Mouse (Mus musculus) neural tube, embryonic 12.5 days (tissue): Measurements from ENCODE around the gene Asxl1. TPM values are rescaled to one million over a fixed set of nuclear protein-coding genes. Genes with fewer than 3 reads are reported as not detected.
"Not testable (repeated sequence)": the region's sequence is repeated elsewhere in the genome, so short reads cannot be mapped to it uniquely, and the experiment has no call there.

Experiments
- ATAC-seq: fragments of 200-750 bp; cut with Nextera tagmentation; 2 replicates; pipeline ENCODE4 v1.8.0; 2017; ENCODE audit warnings: low read depth, mild to moderate bottlenecking, moderate TSS enrichment, moderate library complexity; ENCODE audit not compliant: low FRiP score
- H3K27ac ChIP-seq: fragments of 300-500 bp; sonication (generic); 2 replicates; pipeline ENCODE4 v1.5.1; 2016
- H3K27me3 ChIP-seq: fragments of 300-500 bp; sonication (generic); replicated peaks from 2 replicates; pipeline ENCODE4 v1.6.1; 2016; ENCODE audit warnings: mild to moderate bottlenecking
- H3K36me3 ChIP-seq: fragments of 300-500 bp; sonication (generic); 2 replicates; pipeline ENCODE4 v1.6.1; 2016; ENCODE audit warnings: mild to moderate bottlenecking
- H3K4me1 ChIP-seq: fragments of 300-500 bp; sonication (generic); 2 replicates; pipeline ENCODE4 v1.6.1; 2016
- H3K4me2 ChIP-seq: fragments of 300-500 bp; sonication (generic); replicated peaks from 2 replicates; pipeline ENCODE4 v1.6.1; 2016; ENCODE audit warnings: mild to moderate bottlenecking
- H3K4me3 ChIP-seq: fragments of 300-500 bp; sonication (generic); 2 replicates; pipeline ENCODE4 v1.5.1; 2016
- H3K9ac ChIP-seq: fragments of 300-500 bp; sonication (generic); 2 replicates; pipeline ENCODE4 v1.6.1; 2016; ENCODE audit warnings: mild to moderate bottlenecking
- H3K9me3 ChIP-seq: fragments of 300-500 bp; sonication (generic); 2 replicates; pipeline ENCODE4 v1.6.1; 2016; ENCODE audit warnings: mild to moderate bottlenecking
- WGBS: fragments of 180-500 bp; shearing (Covaris S2); methylation state at CpG from one replicate; pipeline ENCODE4 v1.1.7; 2016; 5-methylcytosine and 5-hydroxymethylcytosine counted together
- polyA plus RNA-seq: library from polyadenylated mRNA; unstranded; fragments of >200 nt; fragmentation: Nextera tagmentation; extraction: Ambion mirVana; gene quantifications from 2 replicates; pipeline ENCODE4 v1.2.1, GENCODE M21; 2016

Gene Asxl1
- polyA plus RNA-seq, 1 experiment from 2014 or later: 21.1 TPM

GRCm38 (mm10) chr2:153346221-153347182 is 873 bp downstream of the Asxl1 start:
- under 1% methylated on average over 56 of the region's 76 CpGs for WGBS
- H3K27ac ChIP-seq: peak overlapping the region; percentile 94
- H3K9ac ChIP-seq: peak overlapping the region; percentile 92
- peak; percentile 42 for ATAC-seq
- no peaks in the 10 kb centered on the region for H3K9me3 ChIP-seq
- H3K36me3 ChIP-seq: no peaks in the 10 kb centered on the region
- H3K4me1 ChIP-seq: peaks cover 32% of the 10 kb centered on the region
- no peaks in the 10 kb centered on the region for H3K27me3 ChIP-seq
- H3K4me2 ChIP-seq: peak overlapping the region; percentile 68
- H3K4me3 ChIP-seq: peak overlapping the region; percentile 92

- peaks cover 4% of the 10 kb centered on the region; the same call in 1 of the 2 replicates for H3K36me3 ChIP-seq
- no peak for ATAC-seq
- H3K9ac ChIP-seq: peak overlapping the region; percentile 92
- H3K27me3 ChIP-seq: no peaks in the 10 kb centered on the region
- H3K9me3 ChIP-seq: no peaks in the 10 kb centered on the region
- H3K4me1 ChIP-seq: peaks cover 32% of the 10 kb centered on the region
- WGBS: 12% methylated on average over 9 of the region's 9 CpGs
- peak overlapping the region; percentile 92 for H3K4me3 ChIP-seq
- H3K4me2 ChIP-seq: peak overlapping the region; percentile 68
- no peak overlapping the region for H3K27ac ChIP-seq
These were observed 1.7 kb downstream of the Asxl1 start for GRCm38 (mm10) chr2:153347183-153347781.

DNA sequence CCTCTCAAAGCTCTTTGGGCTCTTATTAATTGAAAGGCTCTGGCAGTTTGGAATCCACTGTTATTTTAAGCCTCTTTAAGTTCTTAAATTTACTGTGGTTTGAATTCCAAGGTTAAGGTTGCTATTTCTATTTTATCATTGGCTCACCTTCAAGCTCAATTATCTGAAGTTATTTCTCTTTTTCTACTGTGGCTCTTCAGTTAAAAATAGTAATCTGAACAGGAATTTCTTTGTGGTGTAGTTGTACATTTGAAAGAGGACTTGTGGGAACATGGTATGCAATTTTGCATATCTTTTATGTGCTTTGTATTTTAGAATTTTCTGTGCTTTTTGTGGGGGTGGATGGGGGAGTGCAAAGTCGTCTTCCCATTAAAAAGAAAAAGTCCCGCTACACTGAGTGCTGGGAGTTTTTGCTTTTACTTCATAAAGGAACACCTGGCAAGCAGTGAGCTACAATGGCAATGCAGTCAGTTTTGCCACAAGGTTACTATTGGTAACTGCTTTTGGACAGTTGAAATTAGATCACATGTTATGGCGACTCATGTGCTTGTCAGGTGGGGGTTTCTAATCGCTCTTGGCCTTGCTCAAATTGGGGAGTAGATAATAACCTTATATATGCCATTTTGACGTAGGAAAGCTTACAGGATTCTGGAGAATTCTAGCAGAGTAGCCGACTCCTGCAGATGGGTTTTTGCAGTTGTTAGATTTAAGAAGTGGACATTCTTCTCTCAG is 2.6 kb downstream of the Asxl1 start:
- ATAC-seq: no peak
- H3K27me3 ChIP-seq: no peaks in the 10 kb centered on the region
- peaks cover 10% of the 10 kb centered on the region; the same call in 1 of the 2 replicates for H3K36me3 ChIP-seq
- no peak overlapping the region for H3K4me3 ChIP-seq
- H3K27ac ChIP-seq: no peak overlapping the region
- peaks cover 32% of the 10 kb centered on the region for H3K4me1 ChIP-seq
- no peak overlapping the region for H3K9ac ChIP-seq
- H3K9me3 ChIP-seq: no peaks in the 10 kb centered on the region
- H3K4me2 ChIP-seq: peak overlapping the region; percentile 68
- WGBS: 78% methylated on average over 6 of the region's 6 CpGs

- Histone ChIP-seq H3K4me1 (peaks cover 27% of the 10 kb centered on the region), H3K9me3 (no peaks in the 10 kb centered on the region), H3K4me2 (peak overlapping the region; percentile 18; the same call in 1 of the 2 replicates), H3K36me3 (peaks cover 28% of the 10 kb centered on the region), H3K9ac (no peak overlapping the region), H3K27me3 (no peaks in the 10 kb centered on the region), H3K27ac (no peak overlapping the region), H3K4me3 (no peak overlapping the region)
- 53% methylated on average over 6 of the region's 6 CpGs for WGBS
- ATAC-seq: no peak
These were observed 5.0 kb downstream of the Asxl1 start for GRCm38 (mm10) chr2:153350552-153351181.

GRCm38 (mm10) chr2:153354648-153355047 is 9.0 kb downstream of the Asxl1 start:
- Histone ChIP-seq H3K4me2 (no peak overlapping the region), H3K36me3 (peaks cover 64% of the 10 kb centered on the region), H3K27ac (no peak overlapping the region), H3K27me3 (no peaks in the 10 kb centered on the region), H3K9me3 (no peaks in the 10 kb centered on the region), H3K4me3 (no peak overlapping the region), H3K9ac (no peak overlapping the region), H3K4me1 (peaks cover 13% of the 10 kb centered on the region)
- WGBS: 93% methylated on average over 2 of the region's 2 CpGs
- ATAC-seq: no peak

DNA sequence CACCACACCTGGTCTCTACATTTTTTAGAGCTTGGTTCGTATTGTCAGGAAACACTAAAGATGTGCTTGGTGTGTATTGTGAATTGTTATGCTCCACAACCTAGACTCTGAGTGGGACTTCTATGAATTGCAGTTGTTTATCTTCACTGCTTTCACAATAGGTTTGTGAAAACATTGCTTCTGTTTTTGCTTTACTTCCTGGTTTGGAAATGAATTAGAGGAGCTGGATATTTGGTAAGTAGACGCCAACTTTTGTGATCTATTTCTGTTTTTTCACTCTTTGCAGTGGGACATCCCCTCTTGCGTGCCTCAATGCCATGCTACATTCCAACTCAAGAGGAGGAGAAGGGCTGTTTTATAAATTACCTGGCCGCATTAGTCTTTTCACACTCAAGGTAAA is 11.2 kb downstream of the Asxl1 start:
- 94% methylated on average over 4 of the region's 4 CpGs for WGBS

DNA sequence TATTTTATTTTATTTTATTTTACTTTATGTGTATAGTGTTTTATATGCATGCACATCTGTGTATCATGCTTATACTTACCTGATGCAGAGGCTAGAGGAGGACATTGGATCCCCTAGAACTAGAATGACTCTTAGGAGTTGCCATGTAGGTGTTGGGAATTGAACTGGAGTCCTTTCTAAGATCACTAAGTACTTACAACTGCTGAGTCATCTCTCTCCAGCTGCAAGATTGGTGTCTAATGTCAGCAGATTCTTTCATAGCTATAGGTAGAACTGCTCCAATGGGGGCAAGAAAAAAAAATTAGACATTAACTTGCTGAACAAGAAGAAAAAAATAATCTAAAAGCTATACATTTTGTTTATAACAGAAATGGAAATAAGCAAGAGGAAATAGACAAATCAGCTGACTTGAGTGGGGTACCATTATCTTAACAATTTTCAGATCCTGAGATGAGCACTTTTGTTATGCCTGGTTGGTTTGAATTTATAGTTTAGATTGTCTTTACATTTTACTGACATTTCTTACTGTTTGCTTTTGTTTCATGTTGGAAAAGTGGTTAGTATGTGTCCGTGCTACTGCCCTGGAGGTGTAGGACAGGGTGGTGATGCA is 15.6 kb downstream of the Asxl1 start:
- no peak overlapping the region for H3K9ac ChIP-seq
- WGBS: 93% methylated on average over 1 of the region's 1 CpGs
- H3K4me1 ChIP-seq: no peaks in the 10 kb centered on the region
- H3K9me3 ChIP-seq: no peaks in the 10 kb centered on the region
- no peak overlapping the region for H3K27ac ChIP-seq
- no peaks in the 10 kb centered on the region for H3K27me3 ChIP-seq
- H3K4me2 ChIP-seq: no peak overlapping the region
- H3K36me3 ChIP-seq: peaks cover 66% of the 10 kb centered on the region
- ATAC-seq: no peak
- H3K4me3 ChIP-seq: no peak overlapping the region

More for the DNA sequence above, 11.2 kb downstream of the Asxl1 start:
- Histone ChIP-seq H3K4me2 (no peak overlapping the region), H3K36me3 (peaks cover 73% of the 10 kb centered on the region), H3K9me3 (no peaks in the 10 kb centered on the region), H3K4me3 (no peak overlapping the region), H3K4me1 (no peaks in the 10 kb centered on the region), H3K27ac (no peak overlapping the region), H3K27me3 (no peaks in the 10 kb centered on the region), H3K9ac (no peak overlapping the region)
- ATAC-seq: no peak

- 92% methylated on average over 14 of the region's 14 CpGs for WGBS
- not testable (repeated sequence) for H3K9ac ChIP-seq, H3K27ac ChIP-seq, H3K4me3 ChIP-seq, H3K4me2 ChIP-seq, H3K27me3 ChIP-seq, H3K9me3 ChIP-seq, ATAC-seq, H3K4me1 ChIP-seq
- peaks cover 62% of the 10 kb centered on the region for H3K36me3 ChIP-seq
These were observed 18.9 kb downstream of the Asxl1 start for GRCm38 (mm10) chr2:153364531-153364930.

DNA sequence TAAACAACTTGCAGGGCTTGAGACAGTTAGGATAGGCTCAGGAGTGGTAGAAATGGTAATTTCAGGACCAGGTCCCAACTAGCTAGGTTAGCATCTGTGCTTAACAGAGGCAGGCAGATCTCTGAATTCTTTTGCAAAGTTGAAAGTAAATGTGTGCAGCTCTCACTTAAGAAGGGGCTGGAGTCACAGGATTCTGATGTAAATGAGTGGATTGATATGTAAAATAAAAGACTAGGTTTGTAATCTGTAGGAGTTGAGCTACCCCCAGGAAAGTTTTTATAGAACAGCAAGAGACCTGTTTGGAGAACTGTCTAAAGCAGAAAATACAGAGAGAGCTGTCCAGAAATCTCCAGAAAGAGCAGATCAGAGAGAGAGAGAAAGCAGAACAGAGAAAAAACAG is 25.2 kb downstream of the Asxl1 start:
- Histone ChIP-seq H3K36me3 (peaks cover 30% of the 10 kb centered on the region), H3K4me2 (no peak overlapping the region), H3K4me1 (no peaks in the 10 kb centered on the region), H3K27me3 (no peaks in the 10 kb centered on the region), H3K27ac (no peak overlapping the region), H3K9ac (no peak overlapping the region), H3K4me3 (no peak overlapping the region), H3K9me3 (no peaks in the 10 kb centered on the region)
- ATAC-seq: no peak

DNA sequence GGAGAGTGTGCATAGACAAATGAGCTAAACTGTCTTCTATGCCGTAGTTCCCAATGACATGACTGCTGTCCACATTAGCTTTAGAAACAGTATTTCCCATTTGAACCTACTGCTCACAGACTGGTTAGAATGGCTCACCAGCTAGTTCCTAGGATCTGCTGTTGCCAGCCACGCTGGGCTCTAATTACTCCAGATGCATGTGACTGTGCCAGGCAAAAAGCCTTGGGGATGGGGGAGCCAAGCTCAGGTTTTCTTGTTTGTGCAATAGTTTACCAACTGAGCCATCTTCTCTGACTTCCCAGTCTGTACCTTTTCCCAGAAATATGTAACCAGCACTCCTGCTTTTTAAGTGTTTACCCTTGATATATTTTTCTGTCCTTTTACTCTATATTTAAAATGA is 29.8 kb downstream of the Asxl1 start:
- no peaks in the 10 kb centered on the region for H3K9me3 ChIP-seq
- no peak overlapping the region for H3K4me3 ChIP-seq
- WGBS: 88% methylated on average over 2 of the region's 2 CpGs
- peaks cover 9% of the 10 kb centered on the region; the same call in 1 of the 2 replicates for H3K36me3 ChIP-seq
- no peak overlapping the region for H3K4me2 ChIP-seq
- H3K9ac ChIP-seq: no peak overlapping the region
- no peak overlapping the region for H3K27ac ChIP-seq
- no peaks in the 10 kb centered on the region for H3K27me3 ChIP-seq
- ATAC-seq: no peak
- H3K4me1 ChIP-seq: no peaks in the 10 kb centered on the region

DNA sequence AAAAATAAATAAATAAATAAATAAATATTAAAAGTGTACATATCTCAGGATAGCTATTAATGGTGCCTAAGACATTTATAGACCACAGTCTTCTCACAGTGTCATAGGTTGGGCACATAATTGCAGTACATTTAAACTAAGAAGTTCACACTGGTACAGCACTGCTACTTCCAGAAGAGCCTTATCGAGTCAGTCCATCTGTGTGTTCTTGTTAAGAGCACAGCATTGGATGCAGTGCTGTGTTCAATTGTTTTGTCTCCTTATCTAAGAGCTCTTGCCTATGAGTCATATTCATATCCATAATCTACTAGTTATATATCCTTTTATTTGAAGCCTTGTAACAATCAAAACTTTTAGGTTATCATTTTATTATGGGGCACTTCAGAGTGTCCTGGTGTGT is 34.9 kb downstream of the Asxl1 start:
- H3K36me3 ChIP-seq: peaks cover 30% of the 10 kb centered on the region
- no peaks in the 10 kb centered on the region for H3K9me3 ChIP-seq
- no peaks in the 10 kb centered on the region for H3K4me1 ChIP-seq
- H3K4me2 ChIP-seq: no peak overlapping the region
- H3K4me3 ChIP-seq: no peak overlapping the region
- H3K27me3 ChIP-seq: no peaks in the 10 kb centered on the region
- no peak for ATAC-seq
- no peak overlapping the region for H3K27ac ChIP-seq
- H3K9ac ChIP-seq: no peak overlapping the region
- WGBS: 98% methylated on average over 1 of the region's 1 CpGs
